Mouse (Mus musculus) kidney, postnatal 25 days (tissue): ENCODE measurements around the gene Usp42.
A peak's percentile ranks its signal among the peaks of the same experiment; 100 is the strongest.

Experiments
- DNase-seq, 2 experiments: peaks; one replicate each; pipeline ENCODE4 v3.0.0; 2021; ENCODE audit warnings: mixed read lengths in 2 of 2

Gene Usp42

GRCm38 (mm10) chr5:143732180-143732891 lies at the start of gene Usp42:
Gene Usp42 (minus strand): TSS chr5:143732280.
- peak; percentile 96 to 99 for DNase-seq

- DNase-seq = no peak
These were observed 28.4 kb upstream of the Usp42 start for GRCm38 (mm10) chr5:143760508-143760907.

- no peak for DNase-seq
These were observed 27.5 kb upstream of the Usp42 start for GRCm38 (mm10) chr5:143759554-143759953.

- DNase-seq = peak; percentile 92 to 97
These were observed 25.8 kb upstream of the Usp42 start for GRCm38 (mm10) chr5:143757755-143758443.

GRCm38 (mm10) chr5:143755529-143756141 lies 23.6 kb upstream of the Usp42 start:
- no peak for DNase-seq

- no peak for DNase-seq
These were observed 17.6 kb upstream of the Usp42 start for GRCm38 (mm10) chr5:143749630-143750208.

GRCm38 (mm10) chr5:143731483-143732112 lies 482 bp downstream of the Usp42 start:
- DNase-seq = peak in 1 of 2 experiments; percentile 62

GRCm38 (mm10) chr5:143730915-143731314 lies 1.2 kb downstream of the Usp42 start:
- DNase-seq = no peak

- no peak for DNase-seq
These were observed 10.1 kb downstream of the Usp42 start for GRCm38 (mm10) chr5:143721962-143722361.

GRCm38 (mm10) chr5:143712011-143712800 lies 19.9 kb downstream of the Usp42 start:
- DNase-seq = peak in 1 of 2 experiments; percentile 36

- DNase-seq = peak; percentile 64 to 81
These were observed 20.8 kb downstream of the Usp42 start for GRCm38 (mm10) chr5:143711326-143711725.

- DNase-seq = no peak
These were observed 25.3 kb downstream of the Usp42 start for GRCm38 (mm10) chr5:143706822-143707200.

- peak in 1 of 2 experiments; percentile 38 for DNase-seq
These were observed 25.9 kb downstream of the Usp42 start for GRCm38 (mm10) chr5:143706030-143706821.

GRCm38 (mm10) chr5:143705659-143705982 lies 26.5 kb downstream of the Usp42 start:
- no peak for DNase-seq

- peak in 1 of 2 experiments; percentile 31 for DNase-seq
These were observed 27.0 kb downstream of the Usp42 start for GRCm38 (mm10) chr5:143704875-143705658.

- DNase-seq = no peak
These were observed 31.0 kb downstream of the Usp42 start for GRCm38 (mm10) chr5:143701074-143701473.

GRCm38 (mm10) chr5:143700247-143700646 lies 31.8 kb downstream of the Usp42 start:
- DNase-seq = no peak

GRCm38 (mm10) chr5:143698454-143698853 lies 33.6 kb downstream of the Usp42 start:
- DNase-seq = no peak

- peak in 1 of 2 experiments; percentile 33 for DNase-seq
These were observed 35.8 kb downstream of the Usp42 start for GRCm38 (mm10) chr5:143696323-143696722.

GRCm38 (mm10) chr5:143690926-143691325 lies 41.2 kb downstream of the Usp42 start:
- DNase-seq = peak in 1 of 2 experiments; percentile 8
